Mouse (Mus musculus) limb, embryonic 11.5 days (tissue): ENCODE results near the gene Aldh1a2. TPM values are rescaled to one million over a fixed set of nuclear protein-coding genes. Genes with fewer than 3 reads are reported as not detected.

Experiments used
- ATAC-seq: fragments of 200-750 bp; cut with Nextera tagmentation; 2 replicates; pipeline ENCODE4 v1.8.0; 2017; ENCODE audit warnings: low read depth; ENCODE audit not compliant: insufficient number of reproducible peaks, low FRiP score, low TSS enrichment
- DNase-seq: peaks from one replicate; pipeline ENCODE4 v3.0.0-alpha.2; 2015; ENCODE audit warnings: low spot score
- H3K27ac ChIP-seq: fragments of 300-500 bp; sonication (generic); replicated peaks from 2 replicates; pipeline ENCODE4 v1.5.1; 2014; ENCODE audit warnings: low read depth, mild to moderate bottlenecking, low read length
- H3K27me3 ChIP-seq: fragments of 300-500 bp; sonication (generic); 2 replicates; pipeline ENCODE4 v1.6.1; 2014; ENCODE audit warnings: mild to moderate bottlenecking, low read length, mixed read lengths; ENCODE audit not compliant: control insufficient read depth, insufficient read depth
- H3K36me3 ChIP-seq: fragments of 300-500 bp; sonication (generic); 2 replicates; pipeline ENCODE4 v1.6.1; 2014; ENCODE audit warnings: mild to moderate bottlenecking, low read length, moderate library complexity, mixed read lengths; ENCODE audit not compliant: control insufficient read depth, insufficient read depth
- H3K4me1 ChIP-seq: fragments of 300-500 bp; sonication (generic); 2 replicates; pipeline ENCODE4 v1.6.1; 2014; ENCODE audit warnings: low read length, mixed read lengths; ENCODE audit not compliant: control insufficient read depth, insufficient read depth
- H3K4me2 ChIP-seq: fragments of 300-500 bp; sonication (generic); 2 replicates; pipeline ENCODE4 v1.6.1; 2014; ENCODE audit warnings: low read depth, mild to moderate bottlenecking, moderate library complexity; ENCODE audit not compliant: severe bottlenecking
- H3K4me3 ChIP-seq: fragments of 300-500 bp; sonication (generic); 2 replicates; pipeline ENCODE4 v1.5.1; 2014; ENCODE audit warnings: low read depth, low read length
- H3K9ac ChIP-seq: fragments of 300-500 bp; sonication (generic); 2 replicates; pipeline ENCODE4 v1.6.1; 2014; ENCODE audit warnings: mild to moderate bottlenecking, low read length
- H3K9me3 ChIP-seq: fragments of 300-500 bp; sonication (generic); 2 replicates; pipeline ENCODE4 v1.6.1; 2016; ENCODE audit warnings: low read length; ENCODE audit not compliant: control insufficient read depth
- WGBS: fragments of 180-500 bp; shearing (Covaris S2); extraction: QIAGEN DNeasy Blood & Tissue Kit; methylation state at CpG from one replicate; pipeline ENCODE4 v1.1.7; 2014; 5-methylcytosine and 5-hydroxymethylcytosine counted together
- polyA plus RNA-seq: library from polyadenylated mRNA; unstranded; fragments of >200 nt; fragmentation: Nextera tagmentation; extraction: Ambion mirVana; gene quantifications from 2 replicates; pipeline ENCODE4 v1.2.1, GENCODE M21; 2014

Aldh1a2 gene
- polyA plus RNA-seq, 1 experiment from 2014 or later, result 42.3 TPM

- Histone ChIP-seq H3K36me3 (no peaks in the 10 kb centered on the region), H3K9me3 (no peaks in the 10 kb centered on the region), H3K4me1 (no peaks in the 10 kb centered on the region), H3K9ac (no peak overlapping the region), H3K4me3 (no peak overlapping the region), H3K27me3 (no peaks in the 10 kb centered on the region), H3K27ac (no peak overlapping the region), H3K4me2 (no peak overlapping the region)
- DNase-seq (no peak), ATAC-seq (no peak)
- 31% methylated on average over 3 of the region's 3 CpGs for WGBS
Measured at GRCm38 (mm10) chr9:71262711-71263110, 47.1 kb downstream of the Aldh1a2 start.

GRCm38 (mm10) chr9:71269711-71270110 lies 54.1 kb downstream of the Aldh1a2 start:
- no peaks in the 10 kb centered on the region for H3K27me3 ChIP-seq
- no peak overlapping the region for H3K27ac ChIP-seq
- no peak overlapping the region for H3K4me2 ChIP-seq
- no peaks in the 10 kb centered on the region for H3K4me1 ChIP-seq
- DNase-seq, result no peak
- H3K9me3 ChIP-seq, result no peaks in the 10 kb centered on the region; the same call in 1 of the 2 replicates
- no peak overlapping the region for H3K4me3 ChIP-seq
- no peak for ATAC-seq
- no peak overlapping the region for H3K9ac ChIP-seq
- WGBS, result 82% methylated on average over 5 of the region's 5 CpGs
- H3K36me3 ChIP-seq, result no peaks in the 10 kb centered on the region

DNA sequence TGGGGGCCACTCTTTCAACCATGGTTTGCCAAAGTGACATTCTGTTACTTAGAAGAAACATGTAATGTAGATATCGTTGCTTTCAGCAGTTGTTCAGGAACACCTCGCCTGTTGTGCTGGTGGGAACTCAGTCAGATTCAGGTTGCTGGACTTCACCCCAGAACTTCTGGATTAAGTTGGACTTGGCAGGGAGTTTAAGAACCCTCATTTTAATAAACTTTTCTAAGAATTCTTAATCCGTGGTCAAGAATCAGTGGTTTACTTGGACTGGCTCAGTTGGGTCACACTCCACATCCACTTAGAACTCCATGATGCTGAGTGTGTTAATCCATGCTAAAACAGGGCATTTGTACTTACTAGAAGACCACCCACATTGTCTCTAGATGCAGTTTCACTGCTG lies 54.6 kb downstream of the Aldh1a2 start:
- Histone ChIP-seq H3K4me2 (no peak overlapping the region), H3K4me1 (no peaks in the 10 kb centered on the region), H3K27me3 (no peaks in the 10 kb centered on the region), H3K9me3 (no peaks in the 10 kb centered on the region; the same call in 1 of the 2 replicates), H3K36me3 (no peaks in the 10 kb centered on the region), H3K9ac (no peak overlapping the region), H3K4me3 (no peak overlapping the region), H3K27ac (no peak overlapping the region)
- no peak for ATAC-seq
- DNase-seq, result no peak
- WGBS, result 87% methylated on average over 3 of the region's 3 CpGs

- Histone ChIP-seq H3K4me2 (no peak overlapping the region), H3K4me3 (no peak overlapping the region), H3K36me3 (no peaks in the 10 kb centered on the region), H3K9ac (no peak overlapping the region), H3K9me3 (no peaks in the 10 kb centered on the region; the same call in 1 of the 2 replicates), H3K27ac (peak overlapping the region; percentile 32; the same call in 1 of the 2 replicates), H3K4me1 (peaks cover 5% of the 10 kb centered on the region; the same call in 1 of the 2 replicates), H3K27me3 (no peaks in the 10 kb centered on the region)
- DNase-seq (no peak), ATAC-seq (no peak)
- WGBS, result 62% methylated on average over 14 of the region's 14 CpGs
Measured at GRCm38 (mm10) chr9:71276149-71276721, 60.6 kb downstream of the Aldh1a2 start.

DNA sequence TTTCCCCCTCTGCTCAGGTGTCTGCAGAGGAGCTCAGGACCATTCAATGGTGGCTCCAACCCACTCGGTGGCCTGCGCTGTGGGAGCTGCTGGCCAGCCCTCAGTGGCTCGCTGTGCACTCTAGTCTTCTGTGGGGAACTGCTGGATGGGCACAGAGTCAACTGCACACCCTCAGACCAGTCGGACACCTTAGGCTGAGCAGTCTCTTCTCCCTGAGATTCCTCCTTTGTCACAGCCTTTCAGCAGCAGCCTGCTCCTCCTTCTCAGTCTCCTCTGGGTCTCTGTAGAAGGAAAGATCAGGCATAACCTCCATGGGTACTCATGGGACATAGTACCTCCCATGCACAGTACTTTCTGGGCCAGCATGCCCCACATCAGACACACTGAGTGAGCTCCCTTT lies 63.2 kb downstream of the Aldh1a2 start:
- no peak overlapping the region for H3K27ac ChIP-seq
- H3K4me3 ChIP-seq, result no peak overlapping the region
- H3K27me3 ChIP-seq, result no peaks in the 10 kb centered on the region
- ATAC-seq, result no peak
- no peak for DNase-seq
- H3K4me1 ChIP-seq, result peaks cover 5% of the 10 kb centered on the region; the same call in 1 of the 2 replicates
- no peak overlapping the region for H3K4me2 ChIP-seq
- no peaks in the 10 kb centered on the region for H3K9me3 ChIP-seq
- no peaks in the 10 kb centered on the region for H3K36me3 ChIP-seq
- H3K9ac ChIP-seq, result no peak overlapping the region
- 90% methylated on average over 4 of the region's 4 CpGs for WGBS

DNA sequence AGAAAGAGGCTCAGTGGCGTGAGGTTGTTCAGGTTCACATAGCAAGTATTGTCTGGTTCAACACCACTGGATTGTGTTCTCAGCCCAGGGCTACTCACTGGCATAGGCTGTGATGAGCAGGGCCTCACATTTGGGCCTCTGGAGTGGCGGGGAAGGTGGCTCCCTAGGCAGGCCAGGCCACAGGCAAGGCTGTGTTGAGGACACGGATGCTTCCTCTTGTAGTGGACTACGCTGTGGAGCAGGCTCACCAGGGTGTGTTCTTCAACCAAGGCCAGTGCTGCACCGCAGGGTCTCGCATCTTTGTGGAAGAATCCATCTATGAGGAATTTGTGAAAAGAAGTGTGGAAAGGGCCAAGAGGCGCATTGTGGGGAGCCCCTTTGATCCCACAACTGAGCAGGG lies 67.6 kb downstream of the Aldh1a2 start:
- Histone ChIP-seq H3K27ac (no peak overlapping the region), H3K4me1 (no peaks in the 10 kb centered on the region), H3K36me3 (no peaks in the 10 kb centered on the region), H3K9ac (no peak overlapping the region), H3K4me3 (no peak overlapping the region), H3K27me3 (no peaks in the 10 kb centered on the region), H3K9me3 (no peaks in the 10 kb centered on the region), H3K4me2 (no peak overlapping the region)
- no peak for ATAC-seq
- DNase-seq, result no peak
- 90% methylated on average over 7 of the region's 7 CpGs for WGBS

- no peaks in the 10 kb centered on the region for H3K27me3 ChIP-seq
- no peak overlapping the region for H3K9ac ChIP-seq
- WGBS, result 96% methylated on average over 3 of the region's 3 CpGs
- no peaks in the 10 kb centered on the region for H3K36me3 ChIP-seq
- H3K4me2 ChIP-seq, result no peak overlapping the region
- no peaks in the 10 kb centered on the region for H3K4me1 ChIP-seq
- DNase-seq, result no peak
- no peak overlapping the region for H3K27ac ChIP-seq
- H3K9me3 ChIP-seq, result no peaks in the 10 kb centered on the region
- H3K4me3 ChIP-seq, result no peak overlapping the region
- ATAC-seq, result no peak
Measured at GRCm38 (mm10) chr9:71285231-71285630, 69.6 kb downstream of the Aldh1a2 start.

- Histone ChIP-seq H3K27ac (no peak overlapping the region), H3K4me2 (no peak overlapping the region), H3K27me3 (no peaks in the 10 kb centered on the region), H3K9ac (no peak overlapping the region), H3K9me3 (no peaks in the 10 kb centered on the region), H3K4me3 (no peak overlapping the region), H3K36me3 (no peaks in the 10 kb centered on the region), H3K4me1 (no peaks in the 10 kb centered on the region)
- no peak for DNase-seq
- 91% methylated on average over 9 of the region's 9 CpGs for WGBS
- no peak for ATAC-seq
Measured at GRCm38 (mm10) chr9:71286420-71286819, 70.8 kb downstream of the Aldh1a2 start.

GRCm38 (mm10) chr9:71288738-71289137 lies 73.1 kb downstream of the Aldh1a2 start:
- DNase-seq (no peak), ATAC-seq (no peak)
- no peaks in the 10 kb centered on the region for H3K9me3 ChIP-seq
- H3K4me3 ChIP-seq, result no peak overlapping the region
- whole genome bisulfite sequencing, result 75% methylated on average over 6 of the region's 6 CpGs
- H3K9ac ChIP-seq, result no peak overlapping the region
- no peak overlapping the region for H3K4me2 ChIP-seq
- no peaks in the 10 kb centered on the region for H3K36me3 ChIP-seq
- no peaks in the 10 kb centered on the region for H3K27me3 ChIP-seq
- H3K27ac ChIP-seq, result no peak overlapping the region
- H3K4me1 ChIP-seq, result no peaks in the 10 kb centered on the region
